Mouse (Mus musculus) small intestine, adult 10 weeks (tissue): ENCODE measurements around the gene Gdf11. TPM values are rescaled to one million over a fixed set of nuclear protein-coding genes. Genes with fewer than 3 reads are reported as not detected.

Experiments used
- polyA plus RNA-seq: library from polyadenylated mRNA; stranded (reverse); fragments of 350-450 nt; fragmentation: Illumina TruSeq; extraction: RNeasy Lipid Tissue Mini Kit (QIAGEN cat#74804); gene quantifications from one replicate; pipeline ENCODE4 v1.2.3, GENCODE M21; 2014; ENCODE audit warnings: low replicate concordance

Gene Gdf11
- polyA plus RNA-seq = 0.85 TPM

GRCm38 (mm10) chr10:128891296-128892094, at the start of gene Gdf11:
Gdf11 (minus strand) TSS chr10:128891718.

GRCm38 (mm10) chr10:128933574-128933973, 42.1 kb upstream of the Gdf11 start, which contains the start of gene Itga7:
Itga7 (plus strand) TSS chr10:128933818.

GRCm38 (mm10) chr10:128923935-128924334, 32.4 kb upstream of the Gdf11 start, which contains the start of gene Bloc1s1:
Bloc1s1 (minus strand) TSS chr10:128924035.

GRCm38 (mm10) chr10:128922822-128923012, 31.2 kb upstream of the Gdf11 start, which contains the start of gene Rdh5:
Rdh5 (minus strand) TSS chr10:128922888.

GRCm38 (mm10) chr10:128900698-128901097, 9.2 kb upstream of the Gdf11 start, which contains the start of gene Cd63:
Cd63 (plus strand) TSS chr10:128900989.

Other genes starting within 250 kb of the Gdf11 start
- 0.41 TPM for gene Ikzf4, start 245.7 kb downstream of the Gdf11 start, polyA plus RNA-seq
- 2.4 TPM for gene Suox, start 217.6 kb downstream of the Gdf11 start, polyA plus RNA-seq
- gene Rab5b, start 195.5 kb downstream of the Gdf11 start, polyA plus RNA-seq = 70.4 TPM
- not detected for gene Pmel, start 187.5 kb downstream of the Gdf11 start, polyA plus RNA-seq
- 14.3 TPM for gene Cdk2, start 186.7 kb downstream of the Gdf11 start, polyA plus RNA-seq
- gene Dgka, start 146.9 kb downstream of the Gdf11 start, polyA plus RNA-seq = 41.2 TPM
- 0.89 TPM for gene Pym1, start 143.8 kb downstream of the Gdf11 start, polyA plus RNA-seq
- gene Mmp19, start 100.8 kb downstream of the Gdf11 start, polyA plus RNA-seq = 2.0 TPM
- gene Dnajc14, start 87.7 kb downstream of the Gdf11 start, polyA plus RNA-seq = 39.9 TPM
- 3.1 TPM for gene Tmem198b, start 87.3 kb downstream of the Gdf11 start, polyA plus RNA-seq
- gene Sarnp, start 74.4 kb downstream of the Gdf11 start, polyA plus RNA-seq = 242 TPM
- 206 TPM for gene Ormdl2, start 70.1 kb downstream of the Gdf11 start, polyA plus RNA-seq
- gene Cd63, start 9.3 kb upstream of the Gdf11 start, polyA plus RNA-seq = 401 TPM
- gene Rdh5, start 31.2 kb upstream of the Gdf11 start, polyA plus RNA-seq = 1.5 TPM
- 2.2 TPM for gene Bloc1s1, start 32.3 kb upstream of the Gdf11 start, polyA plus RNA-seq
- 0.45 TPM for gene Itga7, start 42.1 kb upstream of the Gdf11 start, polyA plus RNA-seq
- 4.3 TPM for gene Mettl7b, start 69.3 kb upstream of the Gdf11 start, polyA plus RNA-seq
- not detected for gene Olfr9, start 97.7 kb upstream of the Gdf11 start, polyA plus RNA-seq
- gene Olfr763, start 119.1 kb upstream of the Gdf11 start, polyA plus RNA-seq = not detected
- not detected for gene Olfr764-ps1, start 148.2 kb upstream of the Gdf11 start, polyA plus RNA-seq
- gene Olfr765, start 158.3 kb upstream of the Gdf11 start, polyA plus RNA-seq = not detected
- gene Olfr766-ps1, start 177.3 kb upstream of the Gdf11 start, polyA plus RNA-seq = not detected
- gene Olfr767, start 191.2 kb upstream of the Gdf11 start, polyA plus RNA-seq = not detected
- gene Olfr768, start 207.7 kb upstream of the Gdf11 start, polyA plus RNA-seq = not detected
- gene Olfr769, start 226.1 kb upstream of the Gdf11 start, polyA plus RNA-seq = not detected
- gene Olfr770, start 247.3 kb upstream of the Gdf11 start, polyA plus RNA-seq = not detected